Mouse (Mus musculus) midbrain, embryonic 10.5 days (tissue): ENCODE measurements around the gene Myod1. TPM values are rescaled to one million over a fixed set of nuclear protein-coding genes. Genes with fewer than 3 reads are reported as not detected.
A peak's percentile ranks its signal among the peaks of the same experiment; 100 is the strongest.

Experiments used
- DNase-seq: peaks from one replicate; pipeline ENCODE4 v3.0.0-alpha.2; 2017; ENCODE audit warnings: low spot score
- H3K27ac ChIP-seq: fragments of 300-500 bp; sonication (generic); replicated peaks from 2 replicates; pipeline ENCODE4 v1.5.1; 2016; ENCODE audit warnings: mild to moderate bottlenecking
- H3K27me3 ChIP-seq: fragments of 300-500 bp; sonication (generic); 2 replicates; pipeline ENCODE4 v1.6.1; 2016; ENCODE audit warnings: low read depth, mild to moderate bottlenecking; ENCODE audit not compliant: poor library complexity, severe bottlenecking
- H3K36me3 ChIP-seq: fragments of 300-500 bp; sonication (generic); 2 replicates; pipeline ENCODE4 v1.6.1; 2016; ENCODE audit warnings: mild to moderate bottlenecking, moderate library complexity
- H3K4me1 ChIP-seq: fragments of 300-500 bp; sonication (generic); 2 replicates; pipeline ENCODE4 v1.6.1; 2016
- H3K4me3 ChIP-seq: fragments of 300-500 bp; sonication (generic); 2 replicates; pipeline ENCODE4 v1.5.1; 2016; ENCODE audit warnings: mild to moderate bottlenecking, moderate library complexity
- H3K9me3 ChIP-seq: fragments of 300-500 bp; sonication (generic); replicated peaks from 2 replicates; pipeline ENCODE4 v1.6.1; 2016; ENCODE audit warnings: mild to moderate bottlenecking
- WGBS: fragments of 180-500 bp; shearing (Covaris S2); methylation state at CpG from one replicate; pipeline ENCODE4 v1.1.7; 2016; 5-methylcytosine and 5-hydroxymethylcytosine counted together
- polyA plus RNA-seq: library from polyadenylated mRNA; unstranded; fragments of >200 nt; fragmentation: Nextera tagmentation; extraction: Ambion mirVana; gene quantifications from 2 replicates; pipeline ENCODE4 v1.2.1, GENCODE M21; 2016

The Myod1 gene
- polyA plus RNA-seq, 1 experiment from 2014 or later, result not detected

- Histone ChIP-seq H3K27ac (no peak overlapping the region), H3K9me3 (no peaks in the 10 kb centered on the region), H3K4me1 (no peaks in the 10 kb centered on the region), H3K36me3 (no peaks in the 10 kb centered on the region), H3K27me3 (no peaks in the 10 kb centered on the region), H3K4me3 (no peak overlapping the region)
- WGBS, result 58% methylated on average over 4 of the region's 5 CpGs
- no peak for DNase-seq
Measured at GRCm38 (mm10) chr7:46364154-46364553, 12.1 kb upstream of the Myod1 start.

- H3K9me3 ChIP-seq, result no peaks in the 10 kb centered on the region
- 96% methylated on average over 1 of the region's 1 CpGs for WGBS
- no peak for DNase-seq
- H3K4me3 ChIP-seq, result no peak overlapping the region
- no peaks in the 10 kb centered on the region for H3K36me3 ChIP-seq
- no peak overlapping the region for H3K27ac ChIP-seq
- H3K4me1 ChIP-seq, result no peaks in the 10 kb centered on the region
- H3K27me3 ChIP-seq, result no peaks in the 10 kb centered on the region
Measured at GRCm38 (mm10) chr7:46365810-46366209, 10.5 kb upstream of the Myod1 start.

- Histone ChIP-seq H3K27me3 (peaks cover 44% of the 10 kb centered on the region), H3K27ac (no peak overlapping the region), H3K4me1 (peaks cover 1% of the 10 kb centered on the region), H3K4me3 (no peak overlapping the region), H3K36me3 (no peaks in the 10 kb centered on the region), H3K9me3 (no peaks in the 10 kb centered on the region)
- no peak for DNase-seq
- WGBS, result 85% methylated on average over 4 of the region's 4 CpGs
Measured at GRCm38 (mm10) chr7:46371104-46371503, 5.2 kb upstream of the Myod1 start.

- 2% methylated on average over 33 of the region's 33 CpGs for WGBS
- H3K27me3 ChIP-seq, result peaks cover 89% of the 10 kb centered on the region
- no peaks in the 10 kb centered on the region for H3K36me3 ChIP-seq
- peak; percentile 54 for DNase-seq
- peaks cover 31% of the 10 kb centered on the region for H3K4me1 ChIP-seq
- H3K27ac ChIP-seq, result no peak overlapping the region
- H3K9me3 ChIP-seq, result no peaks in the 10 kb centered on the region
- H3K4me3 ChIP-seq, result peak overlapping the region; percentile 46
Measured at GRCm38 (mm10) chr7:46377008-46377346, 703 bp downstream of the Myod1 start.

GRCm38 (mm10) chr7:46378123-46378522, 1.8 kb downstream of the Myod1 start:
- H3K4me3 ChIP-seq, result peak overlapping the region; percentile 46
- peaks cover 77% of the 10 kb centered on the region for H3K27me3 ChIP-seq
- peaks cover 31% of the 10 kb centered on the region for H3K4me1 ChIP-seq
- DNase-seq, result peak; percentile 30
- no peaks in the 10 kb centered on the region for H3K36me3 ChIP-seq
- WGBS, result 1% methylated on average over 22 of the region's 22 CpGs
- no peaks in the 10 kb centered on the region for H3K9me3 ChIP-seq
- no peak overlapping the region for H3K27ac ChIP-seq

GRCm38 (mm10) chr7:46378983-46379382, 2.7 kb downstream of the Myod1 start:
- Histone ChIP-seq H3K9me3 (no peaks in the 10 kb centered on the region), H3K4me1 (peaks cover 31% of the 10 kb centered on the region), H3K4me3 (no peak overlapping the region), H3K27me3 (peaks cover 69% of the 10 kb centered on the region), H3K27ac (no peak overlapping the region), H3K36me3 (no peaks in the 10 kb centered on the region)
- peak; percentile 64 for DNase-seq
- WGBS, result 13% methylated on average over 16 of the region's 16 CpGs

GRCm38 (mm10) chr7:46380625-46381024, 4.4 kb downstream of the Myod1 start:
- peaks cover 31% of the 10 kb centered on the region for H3K4me1 ChIP-seq
- no peak overlapping the region for H3K27ac ChIP-seq
- 72% methylated on average over 9 of the region's 9 CpGs for WGBS
- H3K4me3 ChIP-seq, result no peak overlapping the region
- H3K27me3 ChIP-seq, result peaks cover 53% of the 10 kb centered on the region
- H3K9me3 ChIP-seq, result no peaks in the 10 kb centered on the region
- no peak for DNase-seq
- H3K36me3 ChIP-seq, result no peaks in the 10 kb centered on the region

GRCm38 (mm10) chr7:46387430-46387829, 11.2 kb downstream of the Myod1 start:
- H3K27ac ChIP-seq, result no peak overlapping the region
- no peaks in the 10 kb centered on the region for H3K4me1 ChIP-seq
- WGBS, result 93% methylated on average over 3 of the region's 3 CpGs
- H3K9me3 ChIP-seq, result no peaks in the 10 kb centered on the region
- no peaks in the 10 kb centered on the region for H3K36me3 ChIP-seq
- H3K4me3 ChIP-seq, result no peak overlapping the region
- H3K27me3 ChIP-seq, result peaks cover 9% of the 10 kb centered on the region; the same call in 1 of the 2 replicates
- DNase-seq, result no peak

GRCm38 (mm10) chr7:46389456-46390085, 13.3 kb downstream of the Myod1 start:
- Histone ChIP-seq H3K4me1 (no peaks in the 10 kb centered on the region), H3K4me3 (no peak overlapping the region), H3K36me3 (no peaks in the 10 kb centered on the region), H3K9me3 (no peaks in the 10 kb centered on the region), H3K27ac (no peak overlapping the region), H3K27me3 (peaks cover 26% of the 10 kb centered on the region)
- no peak for DNase-seq
- WGBS, result 85% methylated on average over 10 of the region's 10 CpGs

- H3K27ac ChIP-seq, result no peak overlapping the region
- WGBS, result 75% methylated on average over 4 of the region's 4 CpGs
- H3K4me1 ChIP-seq, result no peaks in the 10 kb centered on the region
- no peaks in the 10 kb centered on the region for H3K36me3 ChIP-seq
- H3K27me3 ChIP-seq, result peaks cover 32% of the 10 kb centered on the region
- DNase-seq, result no peak
- H3K9me3 ChIP-seq, result no peaks in the 10 kb centered on the region
- H3K4me3 ChIP-seq, result no peak overlapping the region
Measured at GRCm38 (mm10) chr7:46390226-46390625, 14.0 kb downstream of the Myod1 start.

GRCm38 (mm10) chr7:46391701-46392100, 15.4 kb downstream of the Myod1 start:
- Histone ChIP-seq H3K27ac (no peak overlapping the region), H3K4me3 (no peak overlapping the region), H3K27me3 (peaks cover 47% of the 10 kb centered on the region), H3K36me3 (no peaks in the 10 kb centered on the region), H3K4me1 (peaks cover 11% of the 10 kb centered on the region), H3K9me3 (no peaks in the 10 kb centered on the region)
- 70% methylated on average over 5 of the region's 5 CpGs for WGBS
- DNase-seq, result no peak

GRCm38 (mm10) chr7:46393116-46393515, 16.8 kb downstream of the Myod1 start:
- Histone ChIP-seq H3K27ac (no peak overlapping the region), H3K36me3 (no peaks in the 10 kb centered on the region), H3K4me1 (peaks cover 25% of the 10 kb centered on the region), H3K27me3 (peaks cover 61% of the 10 kb centered on the region), H3K9me3 (no peaks in the 10 kb centered on the region), H3K4me3 (no peak overlapping the region)
- WGBS, result 3% methylated on average over 2 of the region's 2 CpGs
- peak; percentile 82 for DNase-seq

- no peaks in the 10 kb centered on the region for H3K36me3 ChIP-seq
- no peak overlapping the region for H3K27ac ChIP-seq
- H3K27me3 ChIP-seq, result peaks cover 69% of the 10 kb centered on the region
- H3K4me1 ChIP-seq, result peaks cover 26% of the 10 kb centered on the region
- WGBS, result 53% methylated on average over 12 of the region's 12 CpGs
- no peak overlapping the region for H3K4me3 ChIP-seq
- DNase-seq, result no peak
- no peaks in the 10 kb centered on the region for H3K9me3 ChIP-seq
Measured at GRCm38 (mm10) chr7:46393718-46394511, 17.6 kb downstream of the Myod1 start.
